Mouse (Mus musculus): ENCODE measurements around the gene Chn2. TPM values are rescaled to one million over a fixed set of nuclear protein-coding genes. Genes with fewer than 3 reads are reported as not detected.
A peak's percentile ranks its signal among the peaks of the same experiment; 100 is the strongest.
"Not testable (repeated sequence)": the region's sequence is repeated elsewhere in the genome, so short reads cannot be mapped to it uniquely, and the experiment has no call there.

Gene Chn2
- polyA plus RNA-seq, 1 experiment from 2014 or later, result 7.1 TPM

DNA sequence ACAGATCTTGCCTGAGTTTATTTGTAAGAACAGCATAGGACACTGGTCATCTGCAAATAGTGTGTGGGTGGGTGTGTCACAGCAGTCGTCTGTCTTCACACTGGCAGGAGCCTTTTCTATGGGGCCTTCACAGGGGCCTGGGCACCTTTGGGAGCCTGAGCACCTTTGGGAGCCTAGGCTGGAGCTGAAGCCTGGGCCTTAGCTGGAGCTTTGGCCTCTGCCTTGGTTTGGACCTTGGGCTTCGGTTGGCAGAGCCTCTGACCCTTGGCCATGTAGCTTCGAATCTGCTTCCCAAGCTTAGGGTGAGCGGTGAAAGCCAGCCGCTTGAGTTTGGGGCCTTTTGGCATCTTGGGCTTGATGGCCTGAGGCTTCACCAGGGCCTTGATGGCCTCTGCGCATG lies 137.7 kb downstream of the Chn2 start:
- not testable (repeated sequence) for H3K27ac ChIP-seq; H3K36me3 ChIP-seq; DNase-seq (ENCODE audit: low spot score); H3K27me3 ChIP-seq (ENCODE audit: insufficient read depth, poor library complexity, severe bottlenecking); H3K4me1 ChIP-seq; H3K9me3 ChIP-seq; H3K4me3 ChIP-seq
- WGBS, result 88% methylated on average over 6 of the region's 6 CpGs

DNA sequence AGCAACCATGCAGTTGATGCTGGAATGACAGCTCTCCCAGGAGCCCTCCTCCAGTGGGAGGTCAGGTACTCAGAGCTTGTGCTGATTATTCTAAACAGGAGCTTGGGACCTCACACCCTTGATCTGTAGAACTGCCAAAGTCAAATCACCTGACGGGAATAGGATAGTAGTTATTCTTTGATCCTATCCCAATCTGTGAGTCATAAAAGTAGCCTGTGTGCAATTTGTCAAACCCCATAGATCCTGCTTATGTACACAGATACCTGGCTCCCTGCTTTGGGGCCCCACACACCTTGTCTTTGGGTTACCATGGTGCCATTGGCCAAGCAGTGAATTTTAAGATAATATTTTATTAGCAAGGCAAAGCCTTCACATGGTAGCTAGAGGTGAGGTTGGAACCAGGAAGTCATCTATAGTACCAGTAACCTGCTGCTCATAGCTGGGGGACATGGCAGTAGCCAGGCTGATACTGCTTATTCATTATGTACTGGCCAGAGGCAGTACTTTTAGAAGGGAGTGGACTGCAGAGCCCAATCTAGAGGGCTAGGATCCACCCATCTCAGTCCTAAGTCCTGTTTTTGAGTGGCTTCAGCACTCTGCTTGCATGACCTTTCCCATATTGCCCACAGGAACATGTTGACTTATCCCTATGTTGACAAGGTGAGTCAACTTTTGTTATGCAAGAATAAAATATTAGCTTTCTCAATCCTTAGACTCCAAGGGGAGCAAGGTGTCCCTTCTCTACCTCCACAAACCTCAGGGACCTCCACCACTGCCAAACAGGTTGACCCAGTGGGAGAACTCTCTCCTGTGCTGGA lies 139.9 kb downstream of the Chn2 start:
- whole genome bisulfite sequencing, result 75% methylated on average over 1 of the region's 1 CpGs
- H3K4me1 ChIP-seq, result peaks cover 7% of the 10 kb centered on the region
- no peaks in the 10 kb centered on the region for H3K9me3 ChIP-seq
- no peaks in the 10 kb centered on the region; the same call in 1 of the 2 replicates for H3K27me3 ChIP-seq (ENCODE audit: insufficient read depth, poor library complexity, severe bottlenecking)
- no peak overlapping the region for H3K27ac ChIP-seq
- no peak overlapping the region for H3K4me3 ChIP-seq
- H3K36me3 ChIP-seq, result no peaks in the 10 kb centered on the region
- DNase-seq (ENCODE audit: low spot score), result peak; percentile 45

DNA sequence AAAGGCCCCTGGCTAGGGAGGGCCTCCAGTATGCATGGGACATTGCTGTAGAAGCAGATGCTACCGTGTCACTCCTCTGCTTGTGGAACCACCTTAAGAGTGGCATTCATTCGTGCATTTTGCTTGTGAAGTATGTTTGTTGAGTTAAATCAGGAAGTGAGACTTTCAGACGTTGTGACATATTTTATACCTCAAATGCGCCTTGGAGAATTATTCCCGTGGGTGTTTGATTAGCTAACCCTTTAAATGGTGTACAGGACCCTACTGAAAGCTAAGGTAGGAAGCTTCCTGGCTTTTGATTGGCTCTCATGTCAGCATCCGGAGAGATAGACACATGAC lies 140.5 kb downstream of the Chn2 start:
- H3K4me3 ChIP-seq, result no peak overlapping the region
- H3K4me1 ChIP-seq, result peaks cover 10% of the 10 kb centered on the region
- no peak overlapping the region for H3K27ac ChIP-seq
- no peaks in the 10 kb centered on the region; the same call in 1 of the 2 replicates for H3K27me3 ChIP-seq (ENCODE audit: insufficient read depth, poor library complexity, severe bottlenecking)
- H3K36me3 ChIP-seq, result no peaks in the 10 kb centered on the region
- 84% methylated on average over 6 of the region's 6 CpGs for WGBS
- DNase-seq (ENCODE audit: low spot score), result no peak
- no peaks in the 10 kb centered on the region for H3K9me3 ChIP-seq

DNA sequence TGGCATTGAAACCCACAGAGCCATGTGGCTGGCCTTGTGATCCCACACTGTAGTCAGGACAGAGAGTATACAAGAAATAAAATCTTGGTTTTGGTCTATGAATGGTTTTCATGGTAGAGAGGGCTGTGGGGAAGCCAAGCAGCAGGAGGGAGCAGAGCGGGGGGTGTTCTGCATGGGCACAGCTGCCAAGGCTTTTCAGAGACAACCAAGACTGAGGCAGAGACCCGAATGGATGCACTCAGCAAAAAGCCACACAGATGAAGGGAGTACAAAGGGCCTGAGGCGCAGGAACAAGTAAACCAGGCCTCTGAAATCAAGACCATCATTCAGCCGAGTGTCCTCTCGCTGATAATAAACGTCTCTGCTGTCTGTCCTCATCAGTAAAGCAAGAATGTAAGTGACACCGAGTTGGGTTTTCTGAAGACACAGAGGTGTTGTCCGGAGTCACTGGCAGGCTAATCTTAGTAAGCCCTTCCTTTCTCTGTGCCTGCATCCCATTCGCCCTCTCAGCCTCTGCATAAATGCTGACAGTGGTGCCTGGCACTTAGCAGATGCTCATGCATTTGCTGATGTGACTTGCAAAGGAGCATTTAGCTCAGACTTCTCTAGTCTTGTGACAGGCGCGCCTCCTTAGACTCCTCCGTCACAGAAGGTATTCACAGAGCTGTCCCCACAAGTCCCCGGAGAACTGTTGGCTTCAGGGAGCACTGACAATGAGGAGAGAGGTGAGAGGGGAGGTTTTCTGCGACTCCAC lies 144.6 kb downstream of the Chn2 start:
- WGBS, result 40% methylated on average over 14 of the region's 14 CpGs
- Histone ChIP-seq H3K36me3 (no peaks in the 10 kb centered on the region), H3K27me3 (ENCODE audit: insufficient read depth, poor library complexity, severe bottlenecking) (no peaks in the 10 kb centered on the region; the same call in 1 of the 2 replicates), H3K9me3 (no peaks in the 10 kb centered on the region), H3K27ac (peak overlapping the region; percentile 6; the same call in 1 of the 2 replicates), H3K4me3 (no peak overlapping the region), H3K4me1 (peaks cover 10% of the 10 kb centered on the region)
- no peak for DNase-seq (ENCODE audit: low spot score)

DNA sequence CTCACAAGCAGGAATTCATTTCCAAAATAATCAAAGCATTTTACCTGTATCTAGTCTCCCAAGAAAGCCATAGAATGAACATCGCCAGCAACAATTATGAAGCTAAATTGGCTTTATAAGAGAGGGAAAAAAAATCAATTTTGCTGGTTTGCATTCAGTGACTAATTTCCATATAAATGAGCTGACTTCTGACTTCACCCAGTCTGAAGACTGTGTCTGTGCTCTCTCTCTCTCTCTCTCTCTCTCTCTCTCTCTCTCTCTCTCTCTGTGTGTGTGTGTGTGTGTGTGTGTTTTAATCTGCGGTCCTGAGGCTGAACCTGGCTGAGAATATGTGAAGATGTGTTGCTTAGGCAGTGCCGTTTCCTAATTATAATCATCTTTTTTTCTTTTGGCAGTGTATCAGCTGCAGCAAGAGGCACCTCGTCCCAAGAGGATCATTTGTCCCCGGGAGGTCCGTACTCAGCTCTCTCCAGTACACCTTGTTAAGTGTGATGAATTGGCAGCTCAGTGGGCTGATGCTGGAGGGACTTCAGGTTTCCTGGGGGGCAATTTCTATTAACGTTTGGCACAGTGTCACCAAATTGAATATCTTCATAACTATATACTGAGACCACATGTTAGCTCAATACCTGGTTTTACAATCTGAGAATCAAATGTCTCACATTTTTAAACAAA lies 154.4 kb downstream of the Chn2 start:
- 70% methylated on average over 7 of the region's 7 CpGs for WGBS
- Histone ChIP-seq H3K4me1 (no peaks in the 10 kb centered on the region), H3K36me3 (no peaks in the 10 kb centered on the region), H3K9me3 (no peaks in the 10 kb centered on the region), H3K4me3 (no peak overlapping the region), H3K27me3 (ENCODE audit: insufficient read depth, poor library complexity, severe bottlenecking) (0 out of 2 replicates have a peak, but pooled peaks cover 3% of the 10 kb centered on the region), H3K27ac (no peak overlapping the region)
- no peak for DNase-seq (ENCODE audit: low spot score)

DNA sequence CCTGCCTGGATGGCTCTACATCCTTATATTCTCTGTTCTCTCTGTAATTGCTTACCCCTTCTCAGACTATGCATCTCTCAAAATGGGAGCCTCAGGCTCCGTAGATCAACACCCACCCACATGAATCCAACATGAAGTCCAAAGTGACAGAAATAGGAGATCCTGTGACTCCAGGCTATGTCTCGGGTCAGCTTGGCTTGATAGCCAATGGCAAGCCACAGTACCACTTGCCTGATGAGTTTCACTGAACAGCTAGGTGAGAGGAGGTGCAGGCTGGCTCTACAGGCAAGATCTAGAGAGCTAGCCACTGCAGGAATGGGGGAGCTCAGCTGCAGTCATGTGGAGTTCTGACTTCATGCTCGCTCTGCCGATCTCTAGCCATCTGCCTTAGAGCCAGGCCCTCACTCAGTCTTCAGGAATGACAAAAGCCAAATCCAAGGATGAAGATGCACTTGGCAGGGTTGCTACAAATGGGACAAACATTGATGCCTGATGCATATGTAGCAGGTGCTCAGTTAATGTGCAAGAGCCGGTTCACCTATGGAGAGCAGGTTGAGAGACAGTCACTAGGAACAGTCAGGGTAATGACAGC lies 158.6 kb downstream of the Chn2 start:
- Histone ChIP-seq H3K36me3 (no peaks in the 10 kb centered on the region), H3K27me3 (ENCODE audit: insufficient read depth, poor library complexity, severe bottlenecking) (0 out of 2 replicates have a peak, but pooled peaks cover 3% of the 10 kb centered on the region)

DNA sequence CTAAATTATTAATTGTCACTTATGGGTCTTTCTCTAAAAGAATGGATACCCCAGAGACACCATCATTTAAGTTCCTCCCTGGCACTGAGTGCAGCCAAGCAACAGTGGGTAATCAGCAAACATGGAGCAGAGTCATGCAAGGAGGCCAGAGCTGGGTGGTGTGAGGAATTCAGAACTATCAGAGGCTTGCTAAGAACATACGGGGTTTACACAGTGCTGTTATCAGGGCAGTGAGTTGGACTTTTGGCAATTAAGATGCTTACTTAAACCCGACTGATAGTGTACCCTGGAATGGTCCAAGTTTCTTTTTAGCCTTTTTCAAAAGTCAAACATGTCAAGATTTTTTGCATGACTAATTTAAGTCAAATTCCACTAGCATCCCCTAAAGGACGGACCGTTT lies 160.2 kb downstream of the Chn2 start:
- Histone ChIP-seq H3K27ac (no peak overlapping the region), H3K36me3 (no peaks in the 10 kb centered on the region), H3K4me3 (no peak overlapping the region), H3K9me3 (no peaks in the 10 kb centered on the region), H3K4me1 (0 out of 2 replicates have a peak, but pooled peaks cover 12% of the 10 kb centered on the region), H3K27me3 (ENCODE audit: insufficient read depth, poor library complexity, severe bottlenecking) (0 out of 2 replicates have a peak, but pooled peaks cover 3% of the 10 kb centered on the region)
- WGBS, result 51% methylated on average over 4 of the region's 4 CpGs
- no peak for DNase-seq (ENCODE audit: low spot score)

More for the DNA sequence above, 158.6 kb downstream of the Chn2 start:
- Histone ChIP-seq H3K9me3 (no peaks in the 10 kb centered on the region), H3K4me3 (no peak overlapping the region), H3K27ac (no peak overlapping the region), H3K4me1 (0 out of 2 replicates have a peak, but pooled peaks cover 5% of the 10 kb centered on the region)
- DNase-seq (ENCODE audit: low spot score), result no peak
- 86% methylated on average over 5 of the region's 5 CpGs for WGBS

DNA sequence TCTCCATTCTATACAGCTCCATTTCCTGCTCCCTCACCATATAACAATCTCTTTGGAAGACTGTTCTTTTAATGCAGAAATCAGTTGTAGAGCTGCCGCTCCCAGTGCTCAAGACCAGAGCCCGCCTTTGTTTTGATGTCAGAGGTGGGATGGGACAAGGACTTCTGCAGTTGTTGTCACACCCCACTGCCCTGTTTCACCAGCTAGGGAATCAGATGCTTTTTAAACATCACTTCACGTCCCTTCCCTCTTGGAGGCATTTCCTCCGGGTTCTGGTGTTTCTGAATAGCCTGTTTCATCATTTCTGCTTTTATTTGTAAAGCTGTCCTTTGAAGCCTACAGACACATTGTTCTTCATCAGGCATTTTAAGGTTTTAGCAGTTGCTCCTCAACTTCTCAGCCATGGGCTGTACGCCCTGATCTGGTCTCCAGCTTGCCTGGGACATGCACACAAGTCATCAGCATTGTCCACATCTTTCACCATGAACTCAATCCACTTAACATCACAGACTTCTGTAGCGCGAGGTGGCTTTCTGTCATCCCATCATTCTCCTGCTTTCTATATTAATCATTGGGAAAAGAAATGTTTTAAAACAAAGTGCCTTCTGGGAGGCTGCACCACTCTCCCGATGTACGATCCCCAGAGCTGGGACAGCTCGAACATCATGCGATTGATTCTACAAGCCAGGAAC lies 160.8 kb downstream of the Chn2 start:
- no peak for DNase-seq (ENCODE audit: low spot score)
- whole genome bisulfite sequencing, result 81% methylated on average over 11 of the region's 11 CpGs
- Histone ChIP-seq H3K27ac (no peak overlapping the region), H3K27me3 (ENCODE audit: insufficient read depth, poor library complexity, severe bottlenecking) (0 out of 2 replicates have a peak, but pooled peaks cover 3% of the 10 kb centered on the region), H3K36me3 (no peaks in the 10 kb centered on the region), H3K9me3 (no peaks in the 10 kb centered on the region), H3K4me1 (peaks cover 16% of the 10 kb centered on the region), H3K4me3 (no peak overlapping the region)

DNA sequence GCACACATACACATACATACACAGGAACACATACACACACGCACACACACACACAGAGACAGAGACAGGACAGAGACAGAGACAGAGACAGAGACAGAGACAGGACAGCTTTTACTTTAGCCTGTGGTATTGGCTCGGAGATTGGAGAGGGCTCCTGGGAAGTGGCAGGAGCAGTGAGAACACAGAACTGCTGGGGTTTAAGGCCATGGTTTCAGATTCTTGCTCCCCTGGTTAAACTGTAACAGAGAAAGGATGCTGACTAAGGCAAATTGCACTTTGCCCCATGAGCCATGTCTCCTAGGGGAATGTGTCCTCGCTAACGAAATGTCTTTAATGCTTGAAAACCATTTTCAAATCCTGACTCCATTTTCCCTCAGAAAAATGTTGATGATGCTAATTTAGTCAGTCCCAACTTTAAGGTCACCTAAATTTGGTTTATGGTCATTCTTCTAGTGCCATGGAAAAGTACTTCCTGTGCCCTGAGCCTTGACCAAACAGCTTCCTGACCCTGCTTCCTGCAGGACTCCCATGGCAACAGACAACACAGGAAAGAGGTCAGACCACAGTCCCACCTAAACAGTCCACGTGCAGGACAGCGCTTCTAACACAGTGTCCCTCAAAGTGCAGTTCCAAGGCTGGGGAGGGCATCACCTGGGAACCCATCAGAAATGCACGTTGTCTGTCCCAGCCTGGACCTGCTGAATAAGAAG lies 163.1 kb downstream of the Chn2 start:
- peaks cover 16% of the 10 kb centered on the region for H3K4me1 ChIP-seq
- no peak overlapping the region for H3K4me3 ChIP-seq
- H3K9me3 ChIP-seq, result no peaks in the 10 kb centered on the region
- H3K27ac ChIP-seq, result no peak overlapping the region
- H3K27me3 ChIP-seq (ENCODE audit: insufficient read depth, poor library complexity, severe bottlenecking), result 0 out of 2 replicates have a peak, but pooled peaks cover 3% of the 10 kb centered on the region
- no peaks in the 10 kb centered on the region for H3K36me3 ChIP-seq
- WGBS, result 71% methylated on average over 7 of the region's 7 CpGs
- DNase-seq (ENCODE audit: low spot score), result no peak

DNA sequence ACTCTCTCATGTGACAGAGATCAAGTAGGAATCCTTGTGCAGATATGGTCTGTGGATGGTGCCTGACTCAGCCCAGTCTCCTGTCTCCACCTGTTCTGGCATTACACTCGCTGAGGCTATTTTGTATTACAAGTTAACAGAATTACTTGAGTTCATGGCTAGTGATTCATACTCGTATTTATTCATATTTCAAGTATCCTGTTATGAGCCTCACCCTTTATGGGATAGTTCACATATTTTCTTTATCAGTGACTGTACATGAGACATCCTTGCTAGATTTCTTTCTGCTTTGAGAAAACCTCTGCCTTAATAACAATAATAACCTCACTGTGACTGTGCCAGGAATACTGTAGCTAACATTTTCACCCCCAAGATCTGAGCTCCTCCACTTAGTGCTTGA lies 164.0 kb downstream of the Chn2 start:
- H3K36me3 ChIP-seq, result no peaks in the 10 kb centered on the region
- H3K27ac ChIP-seq, result no peak overlapping the region
- no peaks in the 10 kb centered on the region for H3K9me3 ChIP-seq
- 0 out of 2 replicates have a peak, but pooled peaks cover 3% of the 10 kb centered on the region for H3K27me3 ChIP-seq (ENCODE audit: insufficient read depth, poor library complexity, severe bottlenecking)
- H3K4me1 ChIP-seq, result peaks cover 16% of the 10 kb centered on the region
- DNase-seq (ENCODE audit: low spot score), result no peak
- H3K4me3 ChIP-seq, result no peak overlapping the region
- 78% methylated on average over 2 of the region's 2 CpGs for WGBS

DNA sequence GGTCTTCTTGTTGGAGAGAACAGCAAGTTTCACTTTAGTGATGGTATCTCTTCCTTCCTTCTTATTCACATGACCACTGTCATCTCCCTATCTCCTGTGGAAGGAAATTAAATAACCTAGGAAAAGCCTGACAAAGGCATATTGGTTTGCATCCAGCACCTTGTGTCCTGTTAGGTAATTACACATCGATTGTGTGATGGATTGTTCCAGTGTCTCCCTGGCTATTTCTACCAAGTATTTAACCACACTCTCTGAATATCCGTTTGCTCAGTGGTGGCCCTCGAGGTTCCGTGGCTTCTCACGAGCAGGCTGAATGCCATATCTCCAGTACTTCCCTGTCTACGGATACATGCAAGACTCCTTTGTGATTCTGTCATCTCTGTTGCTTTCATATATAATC lies 164.6 kb downstream of the Chn2 start:
- Histone ChIP-seq H3K9me3 (no peaks in the 10 kb centered on the region), H3K27ac (no peak overlapping the region), H3K36me3 (no peaks in the 10 kb centered on the region), H3K27me3 (ENCODE audit: insufficient read depth, poor library complexity, severe bottlenecking) (no peaks in the 10 kb centered on the region), H3K4me3 (no peak overlapping the region), H3K4me1 (peaks cover 16% of the 10 kb centered on the region)
- WGBS, result 73% methylated on average over 6 of the region's 6 CpGs
- DNase-seq (ENCODE audit: low spot score), result no peak

DNA sequence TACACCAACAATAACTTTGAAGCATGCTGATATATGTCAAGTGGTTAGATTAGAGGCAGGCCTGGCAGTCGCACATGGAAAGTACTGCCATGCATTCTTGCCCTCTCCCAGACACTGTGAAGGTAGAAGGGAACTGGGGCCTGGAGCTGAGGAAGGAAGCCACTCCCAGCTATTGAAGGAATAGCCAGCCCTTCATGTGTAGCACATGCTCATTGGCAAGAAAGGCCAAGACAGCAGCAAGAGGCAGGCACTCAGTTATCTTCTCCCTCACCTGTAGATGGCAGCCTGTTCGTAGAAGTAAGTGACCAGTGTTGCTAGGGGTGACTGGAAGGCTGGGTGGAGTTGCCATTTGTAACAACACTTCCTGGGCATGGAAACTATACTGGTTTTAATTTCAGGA lies 165.6 kb downstream of the Chn2 start:
- Histone ChIP-seq H3K4me3 (no peak overlapping the region), H3K36me3 (no peaks in the 10 kb centered on the region), H3K9me3 (no peaks in the 10 kb centered on the region), H3K27me3 (ENCODE audit: insufficient read depth, poor library complexity, severe bottlenecking) (no peaks in the 10 kb centered on the region), H3K4me1 (peaks cover 16% of the 10 kb centered on the region), H3K27ac (no peak overlapping the region)
- 11% methylated on average over 2 of the region's 2 CpGs for WGBS
- peak; percentile 62 for DNase-seq (ENCODE audit: low spot score)

Measured in heart, embryonic 10.5 days (tissue).